Mouse (Mus musculus): ENCODE measurements around the gene Fcgrt.
"Not testable (repeated sequence)": the region's sequence is repeated elsewhere in the genome, so short reads cannot be mapped to it uniquely, and the experiment has no call there.

The Fcgrt gene

GRCm38 (mm10) chr7:45129318-45129717 is 25.7 kb upstream of the Fcgrt start:
- no peak for DNase-seq

- DNase-seq: peak; percentile 98
Observed at GRCm38 (mm10) chr7:45128624-45129246, 25.1 kb upstream of the Fcgrt start, which contains the start of gene Rpl13a. Gene Rpl13a, minus strand, starts transcription at chr7:45128761.

GRCm38 (mm10) chr7:45127700-45128224 is 24.1 kb upstream of the Fcgrt start:
- DNase-seq: no peak

- DNase-seq: peak; percentile 46
Observed at GRCm38 (mm10) chr7:45126844-45127699, 23.4 kb upstream of the Fcgrt start.

- DNase-seq: no peak
Observed at GRCm38 (mm10) chr7:45126147-45126843, 22.6 kb upstream of the Fcgrt start.

- DNase-seq: not testable (repeated sequence)
Observed at GRCm38 (mm10) chr7:45125649-45126048, 22.0 kb upstream of the Fcgrt start.

GRCm38 (mm10) chr7:45125144-45125600 is 21.5 kb upstream of the Fcgrt start:
- no peak for DNase-seq

- peak; percentile 99 for DNase-seq
Observed at GRCm38 (mm10) chr7:45124224-45125143, 20.8 kb upstream of the Fcgrt start, which contains the start of gene Rps11. Gene Rps11, minus strand, starts transcription at chr7:45124439.

- DNase-seq: peak; percentile 64
Observed at GRCm38 (mm10) chr7:45123186-45123570, 19.5 kb upstream of the Fcgrt start.

- DNase-seq: no peak
Observed at GRCm38 (mm10) chr7:45122561-45123185, 19.0 kb upstream of the Fcgrt start.

- DNase-seq: no peak
Observed at GRCm38 (mm10) chr7:45121966-45122365, 18.3 kb upstream of the Fcgrt start.

GRCm38 (mm10) chr7:45121404-45121803 is 17.8 kb upstream of the Fcgrt start:
- peak; percentile 87 for DNase-seq

GRCm38 (mm10) chr7:45119780-45120709 is 16.4 kb upstream of the Fcgrt start:
- DNase-seq: peak; percentile 49

- no peak for DNase-seq
Observed at GRCm38 (mm10) chr7:45118336-45118735, 14.7 kb upstream of the Fcgrt start.

GRCm38 (mm10) chr7:45117566-45117965 is 13.9 kb upstream of the Fcgrt start:
- DNase-seq: no peak

GRCm38 (mm10) chr7:45113476-45113875 is 9.8 kb upstream of the Fcgrt start:
- DNase-seq: no peak

GRCm38 (mm10) chr7:45112529-45112928 is 8.9 kb upstream of the Fcgrt start:
- DNase-seq: no peak

GRCm38 (mm10) chr7:45111940-45112339 is 8.3 kb upstream of the Fcgrt start:
- no peak for DNase-seq

GRCm38 (mm10) chr7:45110089-45110488 is 6.4 kb upstream of the Fcgrt start:
- not testable (repeated sequence) for DNase-seq

- no peak for DNase-seq
Observed at GRCm38 (mm10) chr7:45107052-45107645, 3.5 kb upstream of the Fcgrt start.
